Mouse (Mus musculus) liver, embryonic 14.5 days (tissue): ENCODE data around the gene Il17re. TPM values are rescaled to one million over a fixed set of nuclear protein-coding genes. Genes with fewer than 3 reads are reported as not detected.

Experiments used
- ATAC-seq: fragments of 200-750 bp; cut with Nextera tagmentation; 2 replicates; pipeline ENCODE4 v1.8.0; 2017; ENCODE audit warnings: moderate number of reproducible peaks, mild to moderate bottlenecking, moderate library complexity; ENCODE audit not compliant: insufficient read depth
- DNase-seq, 3 experiments: peaks; one replicate each; pipeline ENCODE4 v3.0.0-alpha.2; 2012 to 2013; ENCODE audit warnings: low read depth in 3 of 3, low spot score in 3 of 3
- H3K27ac ChIP-seq: fragments of 300-500 bp; sonication (generic); 2 replicates; pipeline ENCODE4 v1.5.1; 2014; ENCODE audit warnings: moderate library complexity, mild to moderate bottlenecking, control low read depth, inconsistent platforms
- H3K27me3 ChIP-seq: fragments of 300-500 bp; sonication (generic); 2 replicates; pipeline ENCODE4 v1.6.1; 2014; ENCODE audit warnings: mild to moderate bottlenecking, low read length, moderate library complexity; ENCODE audit not compliant: control insufficient read depth, insufficient read depth
- H3K36me3 ChIP-seq: fragments of 300-500 bp; sonication (generic); replicated peaks from 2 replicates; pipeline ENCODE4 v1.6.1; 2014; ENCODE audit warnings: low read depth; ENCODE audit not compliant: control insufficient read depth, insufficient read depth
- H3K4me1 ChIP-seq, 2 experiments: fragments of 200-500 bp in 1 of 2; fragments of 300-500 bp in 1 of 2; sonication (generic) in 1 of 2; replicated peaks; 2 replicates each; pipeline ENCODE4 v1.6.1; 2012 to 2014; ENCODE audit warnings: antibody characterized with exemption in 1 of 2, inconsistent platforms in 1 of 2, low read length in 1 of 2; ENCODE audit not compliant: control insufficient read depth in 2 of 2, insufficient read depth in 2 of 2
- H3K4me2 ChIP-seq: fragments of 300-500 bp; sonication (generic); 2 replicates; pipeline ENCODE4 v1.6.1; 2014; ENCODE audit warnings: low read depth, mild to moderate bottlenecking, control low read depth, moderate library complexity
- H3K4me3 ChIP-seq, 2 experiments: fragments of 200-500 bp in 1 of 2; fragments of 300-500 bp in 1 of 2; sonication (generic) in 1 of 2; 2 replicates each; pipeline ENCODE4 v1.5.1; 2012 to 2014; ENCODE audit warnings: low read depth in 2 of 2, low read length in 2 of 2, mild to moderate bottlenecking in 2 of 2, control low read depth in 1 of 2, inconsistent platforms in 1 of 2, moderate library complexity in 1 of 2; ENCODE audit not compliant: insufficient read depth in 1 of 2
- H3K9ac ChIP-seq: fragments of 300-500 bp; sonication (generic); replicated peaks from 2 replicates; pipeline ENCODE4 v1.6.1; 2014; ENCODE audit warnings: mild to moderate bottlenecking, control low read depth, moderate library complexity
- H3K9me3 ChIP-seq: fragments of 300-500 bp; sonication (generic); 2 replicates; pipeline ENCODE4 v1.6.1; 2016; ENCODE audit warnings: low read length, mixed read lengths; ENCODE audit not compliant: control insufficient read depth
- CTCF ChIP-seq: IDR thresholded peaks from 2 replicates; pipeline ENCODE4 v1.5.1; 2016; ENCODE audit warnings: antibody characterized with exemption, low read depth, control low read depth
- EP300 ChIP-seq: IDR thresholded peaks from 2 replicates; pipeline ENCODE4 v1.6.1; 2016; ENCODE audit warnings: antibody characterized with exemption, low read depth
- WGBS: fragments of 180-500 bp; shearing (Covaris S2); extraction: QIAGEN DNeasy Blood & Tissue Kit; methylation state at CpG from one replicate; pipeline ENCODE4 v1.1.7; 2014; ENCODE audit not compliant: insufficient replicate concordance; 5-methylcytosine and 5-hydroxymethylcytosine counted together
- polyA plus RNA-seq, 2 experiments: library from polyadenylated mRNA; depleted of rRNA in 1 of 2; stranded (reverse) in 1 of 2; unstranded in 1 of 2; fragments of >200 nt; fragmentation: Nextera tagmentation in 1 of 2; extraction: Ambion mirVana in 1 of 2; gene quantifications; 2 replicates each; pipeline versions ENCODE4 v1.2.1 to v1.2.3; 2012 to 2014

Il17re gene
- polyA plus RNA-seq, 2 experiments, result 0.08 to 0.11 TPM

- H3K36me3 ChIP-seq, result no peaks in the 10 kb centered on the region
- no peaks in the 10 kb centered on the region for H3K9me3 ChIP-seq
- H3K4me3 ChIP-seq, result no peak overlapping the region
- WGBS, result 32% methylated on average over 2 of the region's 2 CpGs
- DNase-seq, result no peak
- no peak overlapping the region for H3K9ac ChIP-seq
- ATAC-seq, result no peak
- H3K4me2 ChIP-seq, result no peak overlapping the region
- H3K27me3 ChIP-seq, result peaks cover 11% of the 10 kb centered on the region
- 0 out of 4 replicates have a peak, but pooled peaks cover 0 to 2% of the 10 kb centered on the region in 2 experiments for H3K4me1 ChIP-seq
- no peak overlapping the region for H3K27ac ChIP-seq
- TF ChIP-seq CTCF, result no peak
- TF ChIP-seq EP300, result no peak
Observed at GRCm38 (mm10) chr6:113473246-113473645, 15.0 kb downstream of the Il17re start.

GRCm38 (mm10) chr6:113473715-113474114, 15.4 kb downstream of the Il17re start:
- ATAC-seq, result no peak
- WGBS, result 66% methylated on average over 6 of the region's 6 CpGs

GRCm38 (mm10) chr6:113477353-113477752, 19.1 kb downstream of the Il17re start:
- no peak for ATAC-seq
- no peak for DNase-seq
- 34% methylated on average over 7 of the region's 7 CpGs for WGBS

More at GRCm38 (mm10) chr6:113473715-113474114, 15.4 kb downstream of the Il17re start:
- no peak overlapping the region for H3K9ac ChIP-seq
- peaks cover 11% of the 10 kb centered on the region for H3K27me3 ChIP-seq
- DNase-seq, result no peak
- H3K9me3 ChIP-seq, result no peaks in the 10 kb centered on the region
- H3K36me3 ChIP-seq, result no peaks in the 10 kb centered on the region
- no peak overlapping the region for H3K27ac ChIP-seq
- no peak overlapping the region for H3K4me2 ChIP-seq
- no peak overlapping the region for H3K4me3 ChIP-seq
- H3K4me1 ChIP-seq, result 0 out of 4 replicates have a peak, but pooled peaks cover 0 to 2% of the 10 kb centered on the region in 2 experiments
- no peak for TF ChIP-seq CTCF
- no peak for TF ChIP-seq EP300

GRCm38 (mm10) chr6:113478906-113479305, 20.6 kb downstream of the Il17re start:
- peaks cover 8% of the 10 kb centered on the region for H3K27me3 ChIP-seq
- 66% methylated on average over 10 of the region's 10 CpGs for WGBS
- no peak overlapping the region for H3K4me3 ChIP-seq
- no peak overlapping the region for H3K4me2 ChIP-seq
- TF ChIP-seq EP300, result no peak
- TF ChIP-seq CTCF, result no peak
- H3K9me3 ChIP-seq, result no peaks in the 10 kb centered on the region
- no peak for DNase-seq
- no peak for ATAC-seq
- H3K9ac ChIP-seq, result no peak overlapping the region
- peaks cover 0 to 3% of the 10 kb centered on the region in 2 experiments; a peak in 3 of 4 replicates for H3K4me1 ChIP-seq
- H3K36me3 ChIP-seq, result no peaks in the 10 kb centered on the region
- no peak overlapping the region for H3K27ac ChIP-seq

More at GRCm38 (mm10) chr6:113477353-113477752, 19.1 kb downstream of the Il17re start:
- Histone ChIP-seq H3K9me3 (no peaks in the 10 kb centered on the region), H3K4me2 (no peak overlapping the region), H3K27me3 (peaks cover 7% of the 10 kb centered on the region), H3K4me3 (no peak overlapping the region), H3K27ac (no peak overlapping the region), H3K4me1 (peaks cover 0 to 2% of the 10 kb centered on the region in 2 experiments; a peak in 1 of 4 replicates), H3K9ac (no peak overlapping the region), H3K36me3 (no peaks in the 10 kb centered on the region)
- TF ChIP-seq EP300, result no peak
- no peak for TF ChIP-seq CTCF

GRCm38 (mm10) chr6:113480555-113481373, 22.5 kb downstream of the Il17re start:
- Histone ChIP-seq H3K36me3 (no peaks in the 10 kb centered on the region), H3K9ac (no peak overlapping the region), H3K4me3 (no peak overlapping the region), H3K27me3 (peaks cover 8% of the 10 kb centered on the region), H3K27ac (no peak overlapping the region), H3K4me1 (peaks cover 0 to 6% of the 10 kb centered on the region in 2 experiments; a peak in 3 of 4 replicates), H3K9me3 (no peaks in the 10 kb centered on the region), H3K4me2 (no peak overlapping the region)
- no peak for TF ChIP-seq EP300
- no peak for TF ChIP-seq CTCF
- ATAC-seq (no peak), DNase-seq (no peak)
- 60% methylated on average over 18 of the region's 18 CpGs for WGBS
